Mouse (Mus musculus) testis, adult 2 months (tissue): Measurements from ENCODE around the gene Nr1d1.

Experiments
- CTCF ChIP-seq: fragments of 200-500 bp; IDR thresholded peaks from 2 replicates; pipeline ENCODE4 v1.5.1; 2012; ENCODE audit warnings: low read depth, mild to moderate bottlenecking, inconsistent platforms, low read length, moderate library complexity; ENCODE audit not compliant: control insufficient read depth, insufficient read depth, insufficient replicate concordance
- POLR2A ChIP-seq: fragments of 200-500 bp; IDR thresholded peaks from 2 replicates; pipeline ENCODE4 v1.6.1; 2012; ENCODE audit warnings: low read depth, mild to moderate bottlenecking, inconsistent platforms, low read length, moderate library complexity; ENCODE audit not compliant: control insufficient read depth

- no peak for TF ChIP-seq CTCF
- TF ChIP-seq POLR2A = no peak
Observed at GRCm38 (mm10) chr11:98740393-98741050, 34.6 kb downstream of the Nr1d1 start, which contains the start of gene Thra.
